Comparison of ENCODE assay signal across 1 mouse cellular context in genomic region chr12:102439632-102440023, GRCm38 (mm10).
TF ChIP-seq lines count a peak whose summit lies in the region.

Gene Lgmn (minus strand): TSS chr12:102439813.

TF ChIP-seq in CH12.LX, 34 proteins besides CTCF, POLR2A, EP300 and RAD21 (continued from another document):
- TF ChIP-seq NELFE (IDR thresholded peaks at IDR 0.05; ENCODE audit: low read depth, low read length) (peak; percentile 52; the same call in 1 of the 2 replicates), E2F4 (IDR thresholded peaks at IDR 0.05; ENCODE audit: insufficient replicate concordance, low read depth, low read length) (0 out of 2 replicates have a peak, but pooled peaks have one; percentile 22), NRF1 (IDR thresholded peaks at IDR 0.05; ENCODE audit: low read depth, low read length) (peak; percentile 93), ETS1 (conservative IDR thresholded peaks at IDR 0.05; ENCODE audit: low read depth, low read length) (peak; percentile 25; the same call in 1 of the 2 replicates), MAZ (IDR thresholded peaks at IDR 0.05; ENCODE audit: low read depth, low read length) (no peak), IRF4 (IDR thresholded peaks at IDR 0.05; ENCODE audit: low read depth, low read length) (peak; percentile 27; the same call in 1 of the 2 replicates)
